Mouse (Mus musculus) right cerebral cortex, postnatal 25 days (tissue): Measurements from ENCODE around the gene Vmn1r225.
"Not testable (repeated sequence)": the region's sequence is repeated elsewhere in the genome, so short reads cannot be mapped to it uniquely, and the experiment has no call there.

ENCODE experiments used
- DNase-seq: peaks from one replicate; pipeline ENCODE4 v3.0.0; 2022

Gene Vmn1r225

DNA sequence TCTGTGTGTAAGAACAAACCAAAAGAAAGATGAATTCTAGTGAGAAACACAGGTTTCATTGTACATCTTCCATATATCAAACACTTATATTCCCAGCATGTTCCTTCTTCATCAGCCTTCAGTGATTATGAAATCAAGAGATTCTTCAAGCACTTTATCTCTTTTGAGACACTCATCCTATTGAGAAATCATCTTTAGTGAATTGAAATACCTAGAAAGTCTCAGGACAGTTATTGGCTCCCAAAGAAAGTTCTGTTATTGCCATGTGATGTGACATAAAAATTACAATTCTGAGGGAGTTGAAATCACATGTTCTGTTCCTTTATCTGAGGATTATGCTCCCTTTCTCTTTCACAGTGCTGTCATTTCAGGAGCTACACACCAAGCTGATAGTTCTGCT lies at the start of gene Vmn1r225:
Vmn1r225 (plus strand) TSS at position 301 of the 400 bp plus-strand sequence.
- no peak for DNase-seq

- no peak for DNase-seq
Observed at GRCm38 (mm10) chr17:20473311-20473710, 24.6 kb upstream of the Vmn1r225 start.

- no peak for DNase-seq
Observed at GRCm38 (mm10) chr17:20481231-20481630, 16.7 kb upstream of the Vmn1r225 start, which contains the start of gene Vmn2r108. TSS of gene Vmn2r108 (minus strand) at chr17:20481331.

GRCm38 (mm10) chr17:20508247-20508646 lies 10.3 kb downstream of the Vmn1r225 start:
- not testable (repeated sequence) for DNase-seq
